8 mouse cellular contexts compared by ENCODE assay signal in genomic region chr7:115825295-115825694, GRCm38 (mm10).
DNase-seq lines count a peak whose midpoint lies in the region; ATAC-seq and TF ChIP-seq lines count a peak whose summit lies in the region.

No protein-coding gene starts in this region.

- no peak overlapping the region for H3K4me3 ChIP-seq in kidney, embryonic 16.5 days (ENCODE audit: low read length)
- H3K4me3 ChIP-seq in forebrain, embryonic 16.5 days (replicated peaks; ENCODE audit: low read length), result no peak overlapping the region
- H3K4me3 ChIP-seq in hindbrain, embryonic 16.5 days (ENCODE audit: low read length), result no peak overlapping the region
- H3K4me3 ChIP-seq in liver, postnatal 0 days (ENCODE audit: low read depth, low read length), result no peak overlapping the region

- H3K9ac ChIP-seq in kidney, embryonic 16.5 days (replicated peaks; ENCODE audit: low read length), result no peak overlapping the region
- no peak overlapping the region for H3K9ac ChIP-seq in forebrain, embryonic 16.5 days (replicated peaks; ENCODE audit: low read depth, low read length)
- H3K9ac ChIP-seq in hindbrain, embryonic 16.5 days (ENCODE audit: low read depth, low read length), result no peak overlapping the region
- no peak overlapping the region for H3K9ac ChIP-seq in liver, postnatal 0 days (replicated peaks)

- no peak for ATAC-seq in kidney, embryonic 16.5 days (ENCODE audit: low FRiP score, low TSS enrichment)
- peak; percentile 78 for ATAC-seq in forebrain, embryonic 16.5 days
- peak; percentile 65; the same call in 1 of the 2 replicates for ATAC-seq in hindbrain, embryonic 16.5 days
- no peak for ATAC-seq in liver, postnatal 0 days

- H3K27ac ChIP-seq in kidney, embryonic 16.5 days (ENCODE audit: low read length), result 0 out of 2 replicates have a peak overlapping the region, but pooled peaks have one; percentile 10
- H3K27ac ChIP-seq in forebrain, embryonic 16.5 days (ENCODE audit: low read length), result peak overlapping the region; percentile 46; the same call in 1 of the 2 replicates
- H3K27ac ChIP-seq in hindbrain, embryonic 16.5 days (ENCODE audit: low read depth, low read length), result peak overlapping the region; percentile 48
- H3K27ac ChIP-seq in liver, postnatal 0 days (ENCODE audit: low read depth), result no peak overlapping the region

- H3K4me1 ChIP-seq in kidney, embryonic 16.5 days (ENCODE audit: insufficient read depth, low read length), result peaks cover 25% of the 10 kb centered on the region
- peaks cover 26% of the 10 kb centered on the region for H3K4me1 ChIP-seq in forebrain, embryonic 16.5 days (replicated peaks; ENCODE audit: control insufficient read depth, insufficient read depth, low read length)
- no peaks in the 10 kb centered on the region; the same call in 1 of the 2 replicates for H3K4me1 ChIP-seq in hindbrain, embryonic 16.5 days (ENCODE audit: control insufficient read depth, insufficient read depth, low read depth, low read length)
- peaks cover 21% of the 10 kb centered on the region for H3K4me1 ChIP-seq in liver, postnatal 0 days (ENCODE audit: insufficient read depth)

- no peak for DNase-seq in kidney, adult 11 months
- peak; percentile 20 for DNase-seq in cerebellum, adult 11-12 months
- DNase-seq in liver, postnatal 0 days, result no peak
- DNase-seq in spleen, postnatal 14 days (ENCODE audit: low spot score in 2 of 2), result no peak
- no peak for DNase-seq in lung, postnatal 36 days

- 79% methylated on average over 3 of the region's 3 CpGs for WGBS in kidney, embryonic 16.5 days
- WGBS in forebrain, embryonic 16.5 days, result 44% methylated on average over 3 of the region's 3 CpGs
- 61% methylated on average over 3 of the region's 3 CpGs for WGBS in hindbrain, embryonic 16.5 days
- WGBS in liver, postnatal 0 days (ENCODE audit: insufficient replicate concordance), result 78% methylated on average over 3 of the region's 3 CpGs

- H3K36me3 ChIP-seq in kidney, embryonic 16.5 days (ENCODE audit: insufficient read depth, low read length), result no peaks in the 10 kb centered on the region
- H3K36me3 ChIP-seq in forebrain, embryonic 16.5 days (ENCODE audit: control insufficient read depth, insufficient read depth), result no peaks in the 10 kb centered on the region
- no peaks in the 10 kb centered on the region for H3K36me3 ChIP-seq in hindbrain, embryonic 16.5 days (ENCODE audit: control insufficient read depth, insufficient read depth, low read length)
- peaks cover 19% of the 10 kb centered on the region for H3K36me3 ChIP-seq in liver, postnatal 0 days (replicated peaks; ENCODE audit: insufficient read depth, low read length)

- no peak for TF ChIP-seq EP300 in liver, postnatal 0 days (IDR thresholded peaks at IDR 0.05; ENCODE audit: low read depth)

- H3K27me3 ChIP-seq in kidney, embryonic 16.5 days (ENCODE audit: insufficient read depth, low read length), result peaks cover 11% of the 10 kb centered on the region
- H3K27me3 ChIP-seq in forebrain, embryonic 16.5 days (replicated peaks; ENCODE audit: control insufficient read depth, insufficient read depth, low read length), result no peaks in the 10 kb centered on the region; the same call in 1 of the 2 replicates
- H3K27me3 ChIP-seq in hindbrain, embryonic 16.5 days (replicated peaks; ENCODE audit: control insufficient read depth, insufficient read depth, low read length), result no peaks in the 10 kb centered on the region
- no peaks in the 10 kb centered on the region for H3K27me3 ChIP-seq in liver, postnatal 0 days (ENCODE audit: insufficient read depth, low read length)

- no peak overlapping the region for H3K4me2 ChIP-seq in kidney, embryonic 16.5 days (replicated peaks; ENCODE audit: low read depth, low read length)
- no peak overlapping the region for H3K4me2 ChIP-seq in forebrain, embryonic 16.5 days (ENCODE audit: low read length)
- H3K4me2 ChIP-seq in hindbrain, embryonic 16.5 days (ENCODE audit: low read length), result no peak overlapping the region
- no peak overlapping the region for H3K4me2 ChIP-seq in liver, postnatal 0 days (ENCODE audit: low read depth, low read length)

- no peaks in the 10 kb centered on the region for H3K9me3 ChIP-seq in kidney, embryonic 16.5 days (ENCODE audit: low read length)
- H3K9me3 ChIP-seq in forebrain, embryonic 16.5 days (ENCODE audit: control insufficient read depth, low read length), result peaks cover 2% of the 10 kb centered on the region; the same call in 1 of the 2 replicates
- no peaks in the 10 kb centered on the region for H3K9me3 ChIP-seq in hindbrain, embryonic 16.5 days (ENCODE audit: control insufficient read depth, low read length)
- no peaks in the 10 kb centered on the region for H3K9me3 ChIP-seq in liver, postnatal 0 days (ENCODE audit: low read length)

- no peak for TF ChIP-seq CTCF in liver, postnatal 0 days (IDR thresholded peaks at IDR 0.05; ENCODE audit: low read depth)

Comparison
In these comparisons a context has a peak if more than half of its experiments do, and no peak if none do; other contexts are left out.
1. ATAC-seq: peak in forebrain, embryonic 16.5 days (single experiment) and hindbrain, embryonic 16.5 days (single experiment); none in kidney, embryonic 16.5 days (single experiment) and liver, postnatal 0 days (single experiment).